Mouse (Mus musculus) heart, postnatal 0 days (tissue): ENCODE data around the gene Arf5. TPM values are rescaled to one million over a fixed set of nuclear protein-coding genes. Genes with fewer than 3 reads are reported as not detected.

Source experiments
- ATAC-seq: fragments of 200-750 bp; cut with Nextera tagmentation; 2 replicates; pipeline ENCODE4 v1.8.0; 2017; ENCODE audit warnings: low read depth, moderate number of reproducible peaks, moderate library complexity; ENCODE audit not compliant: insufficient read depth
- DNase-seq: peaks from one replicate; pipeline ENCODE4 v3.0.0-alpha.2; 2016; ENCODE audit warnings: low spot score
- H3K27ac ChIP-seq: fragments of 300-500 bp; sonication (generic); 2 replicates; pipeline ENCODE4 v1.5.1; 2014; ENCODE audit warnings: low read depth, mild to moderate bottlenecking
- H3K27me3 ChIP-seq: fragments of 300-500 bp; sonication (generic); 2 replicates; pipeline ENCODE4 v1.6.1; 2014; ENCODE audit warnings: low read length, mixed read lengths; ENCODE audit not compliant: control insufficient read depth, insufficient read depth
- H3K36me3 ChIP-seq: fragments of 300-500 bp; sonication (generic); replicated peaks from 2 replicates; pipeline ENCODE4 v1.6.1; 2014; ENCODE audit warnings: low read length, mixed read lengths; ENCODE audit not compliant: control insufficient read depth, insufficient read depth
- H3K4me1 ChIP-seq: fragments of 300-500 bp; sonication (generic); 2 replicates; pipeline ENCODE4 v1.6.1; 2014; ENCODE audit warnings: antibody characterized with exemption; ENCODE audit not compliant: control insufficient read depth, insufficient read depth
- H3K4me2 ChIP-seq: fragments of 300-500 bp; sonication (generic); 2 replicates; pipeline ENCODE4 v1.6.1; 2014; ENCODE audit warnings: low read depth, mild to moderate bottlenecking, low read length, moderate library complexity
- H3K4me3 ChIP-seq: fragments of 300-500 bp; sonication (generic); 2 replicates; pipeline ENCODE4 v1.5.1; 2014; ENCODE audit warnings: low read depth, low read length
- H3K9ac ChIP-seq: fragments of 300-500 bp; sonication (generic); replicated peaks from 2 replicates; pipeline ENCODE4 v1.6.1; 2014; ENCODE audit warnings: low read depth, low read length, mixed read lengths
- H3K9me3 ChIP-seq: fragments of 300-500 bp; sonication (generic); replicated peaks from 2 replicates; pipeline ENCODE4 v1.6.1; 2016; ENCODE audit warnings: low read length; ENCODE audit not compliant: control insufficient read depth
- CTCF ChIP-seq: IDR thresholded peaks from 2 replicates; pipeline ENCODE4 v1.5.1; 2016; ENCODE audit warnings: antibody characterized with exemption, control low read depth, low read depth
- EP300 ChIP-seq: IDR thresholded peaks from 2 replicates; pipeline ENCODE4 v1.6.1; 2016; ENCODE audit warnings: antibody characterized with exemption, low read depth
- WGBS: fragments of 180-500 bp; shearing (Covaris S2); extraction: QIAGEN DNeasy Blood & Tissue Kit; methylation state at CpG from one replicate; pipeline ENCODE4 v1.1.7; 2014; 5-methylcytosine and 5-hydroxymethylcytosine counted together
- polyA plus RNA-seq: library from polyadenylated mRNA; unstranded; fragments of >200 nt; fragmentation: Nextera tagmentation; extraction: Ambion mirVana; gene quantifications from 2 replicates; pipeline ENCODE4 v1.2.1, GENCODE M21; 2015
- total RNA-seq: library from RNA; depleted of rRNA; stranded (reverse); fragments of >200 nt; gene quantifications from 2 replicates; pipeline ENCODE4 v1.2.3, GENCODE M21; 2014; ENCODE audit warnings: low replicate concordance; rRNA removed

Gene Arf5
- total and polyA plus RNA-seq, 2 experiments from 2014 or later: 219 to 235 TPM

DNA sequence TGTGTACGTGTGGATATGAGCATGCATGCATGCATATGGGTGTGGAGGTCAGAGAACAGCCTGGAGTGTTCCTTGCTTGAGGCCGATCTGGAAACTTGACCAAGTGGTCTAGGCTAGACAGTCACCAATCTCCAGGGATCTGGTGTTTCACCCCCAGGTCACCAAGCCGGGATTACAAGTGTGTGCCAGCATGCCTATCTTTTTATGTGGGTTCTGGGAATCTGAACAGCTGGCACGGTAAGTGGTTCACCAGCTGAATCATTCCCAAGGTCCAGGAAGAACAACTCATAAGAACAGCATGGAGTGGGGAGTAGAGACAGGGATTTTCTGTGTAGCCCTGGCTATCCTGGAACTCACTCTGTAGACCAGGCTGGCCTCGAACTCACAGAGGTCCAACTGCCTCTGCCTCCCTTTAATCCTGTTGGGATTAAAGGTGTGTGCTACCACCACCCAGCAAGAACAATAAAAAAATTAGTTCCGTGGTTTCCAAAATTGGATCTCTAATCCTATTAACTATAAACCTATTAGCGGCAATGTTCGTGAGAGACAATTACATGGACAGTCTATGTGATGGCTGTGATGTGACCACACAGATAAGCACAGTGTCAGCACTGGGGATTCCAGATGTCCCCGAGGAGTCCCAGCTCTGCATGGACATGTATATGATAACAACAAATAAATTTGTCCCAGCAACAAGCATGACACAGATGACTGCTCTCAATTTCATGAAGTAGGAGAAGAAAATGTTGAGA lies 48.1 kb downstream of the Arf5 start:
- DNase-seq (no peak), ATAC-seq (no peak)
- TF ChIP-seq CTCF (no peak), EP300 (no peak)
- Histone ChIP-seq H3K9me3 (no peaks in the 10 kb centered on the region), H3K27me3 (no peaks in the 10 kb centered on the region), H3K27ac (no peak overlapping the region), H3K4me1 (no peaks in the 10 kb centered on the region), H3K4me2 (no peak overlapping the region), H3K4me3 (no peak overlapping the region), H3K9ac (no peak overlapping the region), H3K36me3 (no peaks in the 10 kb centered on the region)
- 82% methylated on average over 9 of the region's 9 CpGs for WGBS

- WGBS: 80% methylated on average over 4 of the region's 4 CpGs
- DNase-seq (no peak), ATAC-seq (no peak)
- Histone ChIP-seq H3K4me3 (no peak overlapping the region), H3K4me1 (peaks cover 3% of the 10 kb centered on the region; the same call in 1 of the 2 replicates), H3K27me3 (no peaks in the 10 kb centered on the region), H3K27ac (no peak overlapping the region), H3K4me2 (no peak overlapping the region), H3K9ac (no peak overlapping the region), H3K9me3 (no peaks in the 10 kb centered on the region), H3K36me3 (no peaks in the 10 kb centered on the region)
- TF ChIP-seq EP300 (no peak), CTCF (no peak)
Measured at GRCm38 (mm10) chr6:28474211-28474610, 50.9 kb downstream of the Arf5 start.

GRCm38 (mm10) chr6:28474839-28475238 lies 51.5 kb downstream of the Arf5 start, which contains the start of gene Snd1:
Snd1 (plus strand) TSS chr6:28475139.
- Histone ChIP-seq H3K4me1 (peaks cover 5% of the 10 kb centered on the region; the same call in 1 of the 2 replicates), H3K9ac (no peak within 1 kb of the TSS), H3K4me3 (no peak within 1 kb of the TSS), H3K36me3 (no peaks in the 10 kb centered on the region), H3K27ac (no peak within 1 kb of the TSS), H3K27me3 (no peaks in the 10 kb centered on the region), H3K4me2 (no peak within 1 kb of the TSS), H3K9me3 (no peaks in the 10 kb centered on the region)
- TF ChIP-seq EP300 (no peak), CTCF (no peak)
- ATAC-seq: no peak
- no peak for DNase-seq
- 72% methylated on average over 5 of the region's 5 CpGs for WGBS

Other genes with a start within 250 kb of the Arf5 start
- 18.6 and 19.5 TPM in 2 replicates for gene Zfp800, start 25.6 kb upstream of the Arf5 start, total RNA-seq
- gene Zfp800, start 25.6 kb upstream of the Arf5 start, polyA plus RNA-seq: 11.0 and 12.7 TPM in 2 replicates
- gene Fscn3, start 4.2 kb downstream of the Arf5 start, total RNA-seq: not detected in 2 replicates
- gene Fscn3, start 4.2 kb downstream of the Arf5 start, polyA plus RNA-seq: not detected in 2 replicates
- 5.9 and 6.4 TPM in 2 replicates for gene Gcc1, start 4.8 kb downstream of the Arf5 start, total RNA-seq
- 4.2 and 4.3 TPM in 2 replicates for gene Gcc1, start 4.8 kb downstream of the Arf5 start, polyA plus RNA-seq
- gene Pax4, start 25.8 kb downstream of the Arf5 start, total RNA-seq: not detected in 2 replicates
- not detected in 2 replicates for gene Pax4, start 25.8 kb downstream of the Arf5 start, polyA plus RNA-seq
- gene Snd1, start 51.6 kb downstream of the Arf5 start, total RNA-seq: 101 and 120 TPM in 2 replicates
- gene Snd1, start 51.6 kb downstream of the Arf5 start, polyA plus RNA-seq: 52.2 and 54.7 TPM in 2 replicates